Mouse (Mus musculus) intestine, embryonic 14.5 days (tissue): ENCODE measurements around the gene Sdr9c7. TPM values are rescaled to one million over a fixed set of nuclear protein-coding genes. Genes with fewer than 3 reads are reported as not detected.
"Not testable (repeated sequence)": the region's sequence is repeated elsewhere in the genome, so short reads cannot be mapped to it uniquely, and the experiment has no call there.

ENCODE experiments used
- ATAC-seq: fragments of 200-750 bp; cut with Nextera tagmentation; replicated peaks from 2 replicates; pipeline ENCODE4 v1.8.0; 2017; ENCODE audit warnings: low read depth, moderate number of reproducible peaks, moderate TSS enrichment, moderate library complexity; ENCODE audit not compliant: low FRiP score, low TSS enrichment
- DNase-seq: peaks from one replicate; pipeline ENCODE4 v3.0.0-alpha.2; 2018; ENCODE audit warnings: low spot score
- H3K27ac ChIP-seq: fragments of 300-500 bp; sonication (generic); 2 replicates; pipeline ENCODE4 v1.5.1; 2014; ENCODE audit warnings: low read depth, mild to moderate bottlenecking, control low read depth
- H3K27me3 ChIP-seq: fragments of 300-500 bp; sonication (generic); replicated peaks from 2 replicates; pipeline ENCODE4 v1.6.1; 2014; ENCODE audit warnings: low read length, control low read depth; ENCODE audit not compliant: control insufficient read depth, insufficient read depth
- H3K36me3 ChIP-seq: fragments of 300-500 bp; sonication (generic); 2 replicates; pipeline ENCODE4 v1.6.1; 2014; ENCODE audit warnings: low read length, control low read depth; ENCODE audit not compliant: control insufficient read depth, insufficient read depth
- H3K4me1 ChIP-seq: fragments of 300-500 bp; sonication (generic); replicated peaks from 2 replicates; pipeline ENCODE4 v1.6.1; 2014; ENCODE audit warnings: low read length, control low read depth, mixed read lengths; ENCODE audit not compliant: control insufficient read depth, insufficient read depth
- H3K4me2 ChIP-seq: fragments of 300-500 bp; sonication (generic); 2 replicates; pipeline ENCODE4 v1.6.1; 2014; ENCODE audit warnings: low read length
- H3K4me3 ChIP-seq: fragments of 300-500 bp; sonication (generic); 2 replicates; pipeline ENCODE4 v1.5.1; 2014; ENCODE audit warnings: low read depth, low read length, control low read depth, mixed read lengths
- H3K9ac ChIP-seq: fragments of 300-500 bp; sonication (generic); 2 replicates; pipeline ENCODE4 v1.6.1; 2014; ENCODE audit warnings: mild to moderate bottlenecking, low read length
- H3K9me3 ChIP-seq: fragments of 300-500 bp; sonication (generic); 2 replicates; pipeline ENCODE4 v1.6.1; 2016; ENCODE audit warnings: low read length, control low read depth; ENCODE audit not compliant: control insufficient read depth
- WGBS: fragments of 180-500 bp; shearing (Covaris S2); extraction: QIAGEN DNeasy Blood & Tissue Kit; methylation state at CpG from one replicate; pipeline ENCODE4 v1.1.7; 2014; 5-methylcytosine and 5-hydroxymethylcytosine counted together
- polyA plus RNA-seq: library from polyadenylated mRNA; unstranded; fragments of >200 nt; fragmentation: Nextera tagmentation; extraction: Ambion mirVana; gene quantifications from 2 replicates; pipeline ENCODE4 v1.2.1, GENCODE M21; 2014

Sdr9c7 gene
- polyA plus RNA-seq, 1 experiment from 2014 or later = not detected

DNA sequence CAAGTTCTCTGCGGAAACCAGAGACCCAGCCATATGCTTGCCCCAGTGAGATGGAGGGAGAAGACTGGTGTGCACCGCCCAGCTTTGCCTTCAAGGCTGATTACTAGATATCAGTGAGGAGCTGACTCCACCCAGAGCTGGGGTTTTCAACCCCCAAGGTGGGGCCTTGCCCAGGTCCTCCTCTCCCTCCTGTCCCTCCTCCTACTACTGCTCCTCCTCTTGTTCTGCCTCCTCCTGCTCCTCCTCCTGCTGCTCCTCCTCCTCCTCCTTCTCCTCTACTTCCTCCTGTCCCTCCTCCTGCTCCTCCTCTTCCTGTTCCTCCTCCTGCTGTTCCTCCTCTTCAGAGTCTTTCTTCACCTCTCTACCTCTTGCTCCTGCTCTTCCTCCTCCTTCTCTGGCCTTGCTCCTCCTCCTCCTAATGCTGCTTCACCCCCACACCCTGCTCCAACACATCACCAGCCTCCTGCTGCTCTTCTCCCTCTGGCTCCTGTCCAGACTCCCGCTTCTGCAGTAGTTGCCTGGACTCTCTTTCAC lies 19.1 kb upstream of the Sdr9c7 start:
- peak; percentile 67 for ATAC-seq
- no peak overlapping the region for H3K9ac ChIP-seq
- no peaks in the 10 kb centered on the region for H3K36me3 ChIP-seq
- peak overlapping the region; percentile 13; the same call in 1 of the 2 replicates for H3K4me2 ChIP-seq
- peaks cover 5% of the 10 kb centered on the region; the same call in 1 of the 2 replicates for H3K4me1 ChIP-seq
- no peaks in the 10 kb centered on the region for H3K27me3 ChIP-seq
- no peak for DNase-seq
- peak overlapping the region; percentile 77; the same call in 1 of the 2 replicates for H3K27ac ChIP-seq
- no peak overlapping the region for H3K4me3 ChIP-seq
- WGBS = 63% methylated on average over 3 of the region's 3 CpGs
- no peaks in the 10 kb centered on the region for H3K9me3 ChIP-seq

GRCm38 (mm10) chr10:127881041-127881440 lies 17.3 kb upstream of the Sdr9c7 start:
- Histone ChIP-seq H3K27me3 (no peaks in the 10 kb centered on the region), H3K9ac (no peak overlapping the region), H3K27ac (no peak overlapping the region), H3K4me2 (no peak overlapping the region), H3K4me1 (peaks cover 5% of the 10 kb centered on the region; the same call in 1 of the 2 replicates), H3K4me3 (no peak overlapping the region), H3K36me3 (no peaks in the 10 kb centered on the region), H3K9me3 (no peaks in the 10 kb centered on the region)
- WGBS = 94% methylated on average over 4 of the region's 4 CpGs
- DNase-seq = no peak
- no peak for ATAC-seq

DNA sequence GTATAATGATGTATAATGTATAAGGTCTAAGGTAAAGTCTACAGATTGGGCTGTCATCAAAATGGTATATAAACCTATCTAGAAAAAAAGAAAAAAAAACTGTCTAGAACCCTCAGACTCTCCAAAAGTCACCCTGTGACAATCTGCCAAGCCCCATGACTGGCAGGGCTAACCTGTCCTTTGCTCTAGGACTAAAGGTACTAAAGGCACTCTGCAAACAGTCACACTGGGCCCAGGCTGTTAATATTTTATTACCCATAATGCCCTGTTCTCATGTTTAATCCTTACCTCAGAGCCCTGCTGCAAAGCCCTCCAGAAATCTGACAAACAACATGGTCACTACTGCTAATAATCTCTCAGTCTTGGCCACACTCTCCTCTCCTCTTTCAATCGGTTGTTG lies 11.8 kb upstream of the Sdr9c7 start:
- no peak for ATAC-seq
- Histone ChIP-seq H3K4me2 (no peak overlapping the region), H3K27ac (no peak overlapping the region), H3K27me3 (no peaks in the 10 kb centered on the region), H3K36me3 (no peaks in the 10 kb centered on the region), H3K9ac (no peak overlapping the region), H3K4me3 (no peak overlapping the region), H3K9me3 (no peaks in the 10 kb centered on the region), H3K4me1 (no peaks in the 10 kb centered on the region)
- WGBS = 67% methylated on average over 1 of the region's 1 CpGs
- DNase-seq = no peak

DNA sequence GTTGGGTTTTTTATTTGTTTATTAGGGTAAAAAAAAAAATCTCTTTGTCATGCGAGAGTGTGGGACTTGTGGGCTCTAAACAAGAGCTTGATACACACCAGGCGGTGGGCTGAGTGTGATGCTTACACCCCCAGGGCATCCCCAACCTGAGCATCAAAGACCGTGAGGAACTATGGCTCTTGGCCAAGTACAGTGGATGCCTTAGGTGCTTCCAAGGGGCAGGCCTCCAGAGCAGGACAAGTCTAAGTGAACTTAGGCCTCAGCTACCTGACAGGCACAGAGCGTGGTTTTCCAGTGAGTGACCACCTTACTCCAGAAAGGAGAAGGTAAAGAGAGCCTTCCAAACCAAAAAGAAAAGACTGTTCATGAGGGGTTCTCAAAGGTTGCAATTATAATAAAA lies 11.3 kb upstream of the Sdr9c7 start:
- Histone ChIP-seq H3K4me1 (no peaks in the 10 kb centered on the region), H3K9me3 (no peaks in the 10 kb centered on the region), H3K27me3 (no peaks in the 10 kb centered on the region), H3K4me2 (no peak overlapping the region), H3K4me3 (no peak overlapping the region), H3K36me3 (no peaks in the 10 kb centered on the region), H3K9ac (no peak overlapping the region), H3K27ac (no peak overlapping the region)
- DNase-seq = no peak
- WGBS = 85% methylated on average over 4 of the region's 4 CpGs
- no peak for ATAC-seq

DNA sequence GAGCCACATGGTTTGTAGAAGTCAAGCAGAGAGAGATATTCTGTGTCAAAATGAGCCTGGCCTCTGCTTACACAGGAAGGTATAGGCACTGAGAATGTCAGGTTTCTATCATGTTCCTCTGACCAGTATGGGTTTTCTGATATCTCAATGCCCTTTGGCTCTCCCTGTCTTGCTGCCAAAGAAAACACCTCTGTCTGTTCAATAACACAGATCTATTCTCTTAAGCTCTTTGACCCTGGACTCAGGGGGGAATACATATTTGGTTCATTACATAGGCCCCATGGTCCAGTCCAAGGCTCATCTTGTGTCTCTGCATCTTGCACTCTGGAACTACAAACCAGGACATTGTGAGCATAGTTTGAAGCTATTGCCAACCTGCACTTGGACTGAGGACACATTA lies 9.7 kb upstream of the Sdr9c7 start, which contains the start of gene Rdh7:
TSS of gene Rdh7 (minus strand) at position 213 of the 400 bp plus-strand sequence.
- H3K4me1 ChIP-seq = no peaks in the 10 kb centered on the region
- no peak within 1 kb of the TSS for H3K27ac ChIP-seq
- no peaks in the 10 kb centered on the region for H3K9me3 ChIP-seq
- H3K9ac ChIP-seq = no peak within 1 kb of the TSS
- H3K4me3 ChIP-seq = no peak within 1 kb of the TSS
- ATAC-seq (no peak), DNase-seq (no peak)
- no peak within 1 kb of the TSS for H3K4me2 ChIP-seq
- no peaks in the 10 kb centered on the region for H3K27me3 ChIP-seq
- no peaks in the 10 kb centered on the region for H3K36me3 ChIP-seq

- Histone ChIP-seq H3K27me3 (no peaks in the 10 kb centered on the region), H3K27ac (no peak overlapping the region), H3K36me3 (no peaks in the 10 kb centered on the region), H3K4me2 (no peak overlapping the region), H3K9me3 (no peaks in the 10 kb centered on the region), H3K4me1 (no peaks in the 10 kb centered on the region), H3K9ac (no peak overlapping the region), H3K4me3 (no peak overlapping the region)
- ATAC-seq = no peak
- WGBS = 93% methylated on average over 1 of the region's 1 CpGs
- DNase-seq = no peak
Measured at GRCm38 (mm10) chr10:127891481-127891880, 6.8 kb upstream of the Sdr9c7 start.

DNA sequence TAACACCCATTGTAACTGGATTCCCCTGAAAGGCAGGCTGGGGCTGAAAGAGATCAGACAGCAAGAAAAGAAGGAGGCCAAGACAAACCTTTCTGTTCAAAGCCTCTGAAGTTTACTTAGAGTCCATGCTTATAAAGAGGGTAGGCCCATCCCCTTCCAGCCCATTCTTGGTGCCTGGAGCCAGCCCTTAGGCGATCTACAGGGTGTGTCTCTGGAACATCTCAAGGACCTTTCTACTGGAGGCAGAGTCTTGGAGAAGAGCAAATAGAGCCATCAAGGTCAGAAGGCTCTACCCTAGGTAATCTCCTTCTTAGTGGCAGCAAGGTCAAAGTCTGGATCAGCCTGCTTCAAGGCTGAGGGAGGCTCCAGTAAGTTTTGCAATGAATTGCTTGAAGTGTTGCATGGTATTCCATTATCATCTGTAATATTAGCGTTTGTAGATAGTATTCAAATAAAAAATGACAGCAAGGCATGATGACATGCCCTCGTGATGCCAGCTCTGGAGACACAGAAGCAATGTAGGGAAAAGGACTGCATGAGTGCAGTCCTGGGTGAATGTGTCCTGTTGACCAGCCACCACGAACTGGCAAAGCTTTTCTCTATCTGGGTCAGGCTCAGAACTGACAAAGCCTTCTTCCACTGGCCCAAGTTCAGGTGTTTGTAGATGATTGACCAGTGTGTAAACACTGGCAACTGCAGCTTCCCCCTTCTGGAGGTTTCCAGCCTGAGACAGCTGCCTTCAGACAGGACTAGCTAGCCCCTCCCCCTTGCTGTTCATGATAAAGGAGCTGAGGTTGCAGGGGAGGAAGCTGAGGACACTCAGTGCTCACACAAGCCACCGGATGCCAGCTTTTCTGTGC lies 4.9 kb upstream of the Sdr9c7 start:
- DNase-seq (peak; percentile 68), ATAC-seq (peak; percentile 94)
- H3K9ac ChIP-seq, H3K4me1 ChIP-seq, H3K27me3 ChIP-seq, H3K36me3 ChIP-seq, H3K4me2 ChIP-seq, H3K9me3 ChIP-seq, H3K4me3 ChIP-seq: not testable (repeated sequence)
- 49% methylated on average over 5 of the region's 5 CpGs for WGBS
- peak overlapping the region; percentile 39 for H3K27ac ChIP-seq

GRCm38 (mm10) chr10:127896705-127897104 lies 1.6 kb upstream of the Sdr9c7 start:
- Histone ChIP-seq H3K9me3 (no peaks in the 10 kb centered on the region), H3K27ac (no peak overlapping the region), H3K9ac (no peak overlapping the region), H3K36me3 (no peaks in the 10 kb centered on the region), H3K4me3 (no peak overlapping the region), H3K4me2 (no peak overlapping the region), H3K27me3 (no peaks in the 10 kb centered on the region), H3K4me1 (no peaks in the 10 kb centered on the region)
- ATAC-seq (no peak), DNase-seq (no peak)
- WGBS = 51% methylated on average over 5 of the region's 5 CpGs

- Histone ChIP-seq H3K4me1 (no peaks in the 10 kb centered on the region), H3K4me2 (no peak overlapping the region), H3K27me3 (no peaks in the 10 kb centered on the region), H3K36me3 (no peaks in the 10 kb centered on the region), H3K4me3 (no peak overlapping the region), H3K9me3 (no peaks in the 10 kb centered on the region), H3K27ac (no peak overlapping the region), H3K9ac (no peak overlapping the region)
- ATAC-seq (no peak), DNase-seq (no peak)
- WGBS = 73% methylated on average over 3 of the region's 3 CpGs
Measured at GRCm38 (mm10) chr10:127897506-127897905, 812 bp upstream of the Sdr9c7 start.
